Mouse (Mus musculus) embryonic fibroblast, embryonic 13.5 days (primary cell): Measurements from ENCODE around the gene Vil1.

Source experiments
- CTCF ChIP-seq: IDR thresholded peaks from 2 replicates; pipeline ENCODE4 v1.5.1; 2011; ENCODE audit warnings: mild to moderate bottlenecking, control low read depth, low read length, moderate library complexity, borderline replicate concordance; ENCODE audit not compliant: insufficient read depth
- POLR2A ChIP-seq: IDR thresholded peaks from 2 replicates; pipeline ENCODE4 v1.6.1; 2011; ENCODE audit warnings: low read depth, mild to moderate bottlenecking, control low read depth, low read length, moderate library complexity

DNA sequence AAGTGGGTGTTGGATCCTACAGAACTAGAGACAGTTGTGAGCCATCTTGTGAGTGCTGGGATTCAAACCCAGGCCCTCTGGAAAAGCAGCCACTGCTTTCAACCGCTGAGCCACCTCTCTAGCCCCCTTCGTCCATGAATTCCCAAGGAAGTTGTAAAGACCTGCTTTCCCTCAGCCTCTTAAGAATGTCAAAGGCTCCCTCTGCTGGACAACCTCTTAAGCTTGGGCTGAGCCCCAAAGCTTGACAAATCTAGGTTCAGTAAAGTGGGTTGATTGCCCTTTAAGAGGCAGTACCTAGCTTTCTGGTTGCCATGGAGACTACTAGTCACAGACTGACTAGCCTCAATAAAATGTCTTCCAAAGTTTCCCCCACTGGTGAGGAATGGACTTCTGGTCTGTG, 47.4 kb upstream of the Vil1 start, which contains the start of gene Catip:
- no peak for TF ChIP-seq CTCF
- TF ChIP-seq POLR2A = no peak
